Mouse (Mus musculus) lung, postnatal 0 days (tissue): ENCODE results near the gene Uspl1. TPM values are rescaled to one million over a fixed set of nuclear protein-coding genes. Genes with fewer than 3 reads are reported as not detected.

Experiments used
- ATAC-seq: fragments of 200-750 bp; cut with Nextera tagmentation; 2 replicates; pipeline ENCODE4 v1.8.0; 2017; ENCODE audit warnings: moderate library complexity
- DNase-seq: peaks from one replicate; pipeline ENCODE4 v3.0.0-alpha.2; 2016; ENCODE audit warnings: low spot score
- H3K27ac ChIP-seq: fragments of 300-500 bp; sonication (generic); 2 replicates; pipeline ENCODE4 v1.5.1; 2014; ENCODE audit warnings: antibody characterized with exemption, mild to moderate bottlenecking, low read length, mixed read lengths
- H3K27me3 ChIP-seq: fragments of 300-500 bp; sonication (generic); replicated peaks from 2 replicates; pipeline ENCODE4 v1.6.1; 2014; ENCODE audit warnings: low read length, mixed read lengths; ENCODE audit not compliant: insufficient read depth
- H3K36me3 ChIP-seq: fragments of 300-500 bp; sonication (generic); 2 replicates; pipeline ENCODE4 v1.6.1; 2014; ENCODE audit warnings: low read length, mixed read lengths; ENCODE audit not compliant: insufficient read depth
- H3K4me1 ChIP-seq: fragments of 300-500 bp; sonication (generic); 2 replicates; pipeline ENCODE4 v1.6.1; 2014; ENCODE audit warnings: antibody characterized with exemption, low read depth, low read length, mixed read lengths; ENCODE audit not compliant: insufficient read depth
- H3K4me2 ChIP-seq: fragments of 300-500 bp; sonication (generic); replicated peaks from 2 replicates; pipeline ENCODE4 v1.6.1; 2014; ENCODE audit warnings: low read depth, mild to moderate bottlenecking, low read length, moderate library complexity, mixed read lengths
- H3K4me3 ChIP-seq: fragments of 300-500 bp; sonication (generic); 2 replicates; pipeline ENCODE4 v1.5.1; 2014; ENCODE audit warnings: low read depth, low read length
- H3K9ac ChIP-seq: fragments of 300-500 bp; sonication (generic); replicated peaks from 2 replicates; pipeline ENCODE4 v1.6.1; 2014; ENCODE audit warnings: low read depth, mild to moderate bottlenecking
- H3K9me3 ChIP-seq: fragments of 300-500 bp; sonication (generic); 2 replicates; pipeline ENCODE4 v1.6.1; 2016; ENCODE audit warnings: low read length, mixed read lengths
- CTCF ChIP-seq: IDR thresholded peaks from 2 replicates; pipeline ENCODE4 v1.5.1; 2016; ENCODE audit warnings: antibody characterized with exemption, mild to moderate bottlenecking
- EP300 ChIP-seq: IDR thresholded peaks from 2 replicates; pipeline ENCODE4 v1.6.1; 2016; ENCODE audit warnings: antibody characterized with exemption, mild to moderate bottlenecking, control low read depth
- WGBS: fragments of 180-500 bp; shearing (Covaris S2); extraction: QIAGEN DNeasy Blood & Tissue Kit; methylation state at CpG from one replicate; pipeline ENCODE4 v1.1.7; 2014; 5-methylcytosine and 5-hydroxymethylcytosine counted together
- polyA plus RNA-seq: library from polyadenylated mRNA; unstranded; fragments of >200 nt; fragmentation: Nextera tagmentation; extraction: Ambion mirVana; gene quantifications from 2 replicates; pipeline ENCODE4 v1.2.1, GENCODE M21; 2015

Gene Uspl1
- polyA plus RNA-seq, 1 experiment from 2014 or later, result 17.5 TPM

GRCm38 (mm10) chr5:149253491-149253890 is 69.3 kb downstream of the Uspl1 start:
- 78% methylated on average over 2 of the region's 2 CpGs for WGBS
- Histone ChIP-seq H3K27ac (no peak overlapping the region), H3K27me3 (no peaks in the 10 kb centered on the region), H3K4me1 (no peaks in the 10 kb centered on the region), H3K9ac (no peak overlapping the region), H3K36me3 (no peaks in the 10 kb centered on the region), H3K4me2 (no peak overlapping the region), H3K4me3 (no peak overlapping the region), H3K9me3 (no peaks in the 10 kb centered on the region)
- DNase-seq (no peak), ATAC-seq (no peak)
- TF ChIP-seq CTCF (no peak), EP300 (no peak)

GRCm38 (mm10) chr5:149255522-149255921 is 71.4 kb downstream of the Uspl1 start:
- H3K4me3 ChIP-seq, result no peak overlapping the region
- WGBS, result 85% methylated on average over 2 of the region's 2 CpGs

GRCm38 (mm10) chr5:149257518-149258281 is 73.5 kb downstream of the Uspl1 start:
- H3K27ac ChIP-seq, result no peak overlapping the region
- H3K4me3 ChIP-seq, result no peak overlapping the region
- TF ChIP-seq CTCF (no peak), EP300 (no peak)
- WGBS, result 50% methylated on average over 14 of the region's 14 CpGs
- no peaks in the 10 kb centered on the region for H3K9me3 ChIP-seq
- no peaks in the 10 kb centered on the region for H3K4me1 ChIP-seq
- DNase-seq (no peak), ATAC-seq (no peak)
- H3K4me2 ChIP-seq, result no peak overlapping the region
- H3K27me3 ChIP-seq, result no peaks in the 10 kb centered on the region
- H3K9ac ChIP-seq, result no peak overlapping the region
- H3K36me3 ChIP-seq, result no peaks in the 10 kb centered on the region

More at GRCm38 (mm10) chr5:149255522-149255921, 71.4 kb downstream of the Uspl1 start:
- no peaks in the 10 kb centered on the region for H3K27me3 ChIP-seq
- no peak overlapping the region for H3K4me2 ChIP-seq
- H3K4me1 ChIP-seq, result no peaks in the 10 kb centered on the region
- no peaks in the 10 kb centered on the region for H3K36me3 ChIP-seq
- TF ChIP-seq CTCF (no peak), EP300 (no peak)
- no peak overlapping the region for H3K27ac ChIP-seq
- H3K9ac ChIP-seq, result no peak overlapping the region
- H3K9me3 ChIP-seq, result no peaks in the 10 kb centered on the region
- DNase-seq, result no peak
- ATAC-seq, result no peak

- no peaks in the 10 kb centered on the region for H3K27me3 ChIP-seq
- WGBS, result 41% methylated on average over 16 of the region's 16 CpGs
- H3K9me3 ChIP-seq, result no peaks in the 10 kb centered on the region
- no peaks in the 10 kb centered on the region for H3K36me3 ChIP-seq
- no peak for TF ChIP-seq EP300
- TF ChIP-seq CTCF, result no peak
- H3K27ac ChIP-seq, result no peak overlapping the region
- ATAC-seq (no peak), DNase-seq (no peak)
- H3K4me3 ChIP-seq, result no peak overlapping the region
- no peak overlapping the region for H3K4me2 ChIP-seq
- no peak overlapping the region for H3K9ac ChIP-seq
- no peaks in the 10 kb centered on the region for H3K4me1 ChIP-seq
Measured at GRCm38 (mm10) chr5:149259093-149259492, 74.9 kb downstream of the Uspl1 start.

GRCm38 (mm10) chr5:149261449-149261848 is 77.3 kb downstream of the Uspl1 start:
- no peaks in the 10 kb centered on the region for H3K36me3 ChIP-seq
- H3K27ac ChIP-seq, result no peak overlapping the region
- no peak overlapping the region for H3K4me3 ChIP-seq
- no peaks in the 10 kb centered on the region for H3K4me1 ChIP-seq
- no peaks in the 10 kb centered on the region for H3K27me3 ChIP-seq
- H3K4me2 ChIP-seq, result no peak overlapping the region
- no peak for DNase-seq
- H3K9ac ChIP-seq, result no peak overlapping the region
- TF ChIP-seq CTCF (no peak), EP300 (no peak)
- no peak for ATAC-seq
- no peaks in the 10 kb centered on the region for H3K9me3 ChIP-seq
- WGBS, result 75% methylated on average over 7 of the region's 7 CpGs

GRCm38 (mm10) chr5:149261866-149262265 is 77.7 kb downstream of the Uspl1 start:
- Histone ChIP-seq H3K27me3 (no peaks in the 10 kb centered on the region), H3K4me2 (no peak overlapping the region), H3K9ac (no peak overlapping the region), H3K4me3 (no peak overlapping the region), H3K9me3 (no peaks in the 10 kb centered on the region), H3K4me1 (no peaks in the 10 kb centered on the region), H3K36me3 (no peaks in the 10 kb centered on the region), H3K27ac (no peak overlapping the region)
- ATAC-seq (no peak), DNase-seq (no peak)
- WGBS, result 52% methylated on average over 6 of the region's 6 CpGs
- TF ChIP-seq CTCF (peak; percentile 62), EP300 (no peak)
